Mouse (Mus musculus) kidney, postnatal 0 days (tissue): Measurements from ENCODE around the gene Fip1l1. TPM values are rescaled to one million over a fixed set of nuclear protein-coding genes. Genes with fewer than 3 reads are reported as not detected.
A peak's percentile ranks its signal among the peaks of the same experiment; 100 is the strongest.

ENCODE experiments used
- ATAC-seq: fragments of 200-750 bp; cut with Nextera tagmentation; replicated peaks from 2 replicates; pipeline ENCODE4 v1.8.0; 2017; ENCODE audit warnings: low read depth, moderate number of reproducible peaks, moderate TSS enrichment, moderate library complexity; ENCODE audit not compliant: low FRiP score
- DNase-seq: peaks from one replicate; pipeline ENCODE4 v3.0.0-alpha.2; 2016; ENCODE audit warnings: low spot score
- H3K27ac ChIP-seq: fragments of 300-500 bp; sonication (generic); 2 replicates; pipeline ENCODE4 v1.5.1; 2014; ENCODE audit warnings: mild to moderate bottlenecking
- H3K27me3 ChIP-seq: fragments of 300-500 bp; sonication (generic); 2 replicates; pipeline ENCODE4 v1.6.1; 2014; ENCODE audit warnings: low read length, mixed read lengths; ENCODE audit not compliant: insufficient read depth
- H3K36me3 ChIP-seq: fragments of 300-500 bp; sonication (generic); 2 replicates; pipeline ENCODE4 v1.6.1; 2014; ENCODE audit warnings: low read length, mixed read lengths; ENCODE audit not compliant: insufficient read depth
- H3K4me1 ChIP-seq: fragments of 300-500 bp; sonication (generic); replicated peaks from 2 replicates; pipeline ENCODE4 v1.6.1; 2014; ENCODE audit warnings: antibody characterized with exemption, low read length, mixed read lengths; ENCODE audit not compliant: insufficient read depth
- H3K4me2 ChIP-seq: fragments of 300-500 bp; sonication (generic); 2 replicates; pipeline ENCODE4 v1.6.1; 2014; ENCODE audit warnings: mild to moderate bottlenecking, low read length, moderate library complexity, mixed read lengths
- H3K4me3 ChIP-seq: fragments of 300-500 bp; sonication (generic); replicated peaks from 2 replicates; pipeline ENCODE4 v1.5.1; 2014; ENCODE audit warnings: low read depth, low read length
- H3K9ac ChIP-seq: fragments of 300-500 bp; sonication (generic); 2 replicates; pipeline ENCODE4 v1.6.1; 2014; ENCODE audit warnings: low read depth, low read length
- H3K9me3 ChIP-seq: fragments of 300-500 bp; sonication (generic); replicated peaks from 2 replicates; pipeline ENCODE4 v1.6.1; 2016; ENCODE audit warnings: low read length, inconsistent platforms, mixed read lengths
- CTCF ChIP-seq: IDR thresholded peaks from 2 replicates; pipeline ENCODE4 v1.5.1; 2016; ENCODE audit warnings: antibody characterized with exemption, low read depth, mild to moderate bottlenecking, moderate library complexity
- WGBS: fragments of 180-500 bp; shearing (Covaris S2); extraction: QIAGEN DNeasy Blood & Tissue Kit; methylation state at CpG from one replicate; pipeline ENCODE4 v1.1.7; 2014; 5-methylcytosine and 5-hydroxymethylcytosine counted together
- polyA plus RNA-seq: library from polyadenylated mRNA; unstranded; fragments of >200 nt; fragmentation: Nextera tagmentation; extraction: Ambion mirVana; gene quantifications from 2 replicates; pipeline ENCODE4 v1.2.1, GENCODE M21; 2015

Gene Fip1l1
- 63.4 and 68.3 TPM in 2 replicates for polyA plus RNA-seq

DNA sequence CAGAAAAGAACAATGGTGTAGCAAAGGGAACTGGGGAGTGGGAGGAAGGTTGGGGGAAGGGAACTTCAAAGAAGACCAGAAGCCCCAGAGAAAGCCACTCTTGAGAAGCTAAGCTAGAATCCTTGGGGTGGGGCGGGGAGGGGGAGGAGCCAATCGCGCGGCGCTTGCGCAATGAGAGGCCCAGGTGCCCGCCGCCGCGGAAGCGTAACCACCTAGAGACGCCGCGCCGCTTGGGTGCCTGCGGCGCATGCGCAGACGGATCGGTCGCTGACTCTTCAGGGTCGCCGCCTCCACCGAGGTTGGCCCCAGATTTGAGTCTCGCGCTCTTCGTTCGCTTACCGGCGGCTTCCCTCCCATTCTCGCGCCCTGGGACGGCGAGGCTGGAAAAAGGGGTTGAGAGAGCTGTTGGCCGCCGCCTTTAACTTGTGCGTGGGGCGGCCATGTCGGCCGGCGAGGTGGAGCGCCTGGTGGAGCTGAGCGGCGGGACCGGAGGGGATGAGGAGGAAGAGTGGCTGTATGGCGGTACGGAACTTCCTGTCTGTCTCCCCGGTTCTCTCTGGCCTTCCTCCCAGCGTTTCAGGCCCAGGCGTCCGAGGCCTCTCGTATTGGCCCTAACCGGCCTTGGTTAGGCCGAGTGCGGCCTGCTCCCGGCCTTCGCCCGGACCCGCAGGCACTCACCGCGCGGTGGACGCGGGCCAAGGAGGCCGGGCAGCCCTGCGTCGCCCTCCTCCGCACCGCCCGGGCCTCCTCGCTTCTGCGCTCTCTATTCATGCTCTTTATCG lies at the start of gene Fip1l1:
Gene Fip1l1 (plus strand): TSS at position 210 of the 782 bp plus-strand sequence.
- no peaks in the 10 kb centered on the region for H3K9me3 ChIP-seq
- 0 out of 2 replicates have a peak, but pooled peaks cover under 1% of the 10 kb centered on the region for H3K4me1 ChIP-seq
- ATAC-seq (peak; percentile 86), DNase-seq (peak; percentile 96)
- peak within 1 kb of the TSS; percentile 78 for H3K4me2 ChIP-seq
- H3K9ac ChIP-seq, result peak within 1 kb of the TSS; percentile 85
- WGBS, result under 1% methylated on average over 59 of the region's 73 CpGs
- no peak for TF ChIP-seq CTCF
- H3K27me3 ChIP-seq, result no peaks in the 10 kb centered on the region
- peak within 1 kb of the TSS; percentile 89 for H3K27ac ChIP-seq
- H3K4me3 ChIP-seq, result peak within 1 kb of the TSS; percentile 67
- no peaks in the 10 kb centered on the region for H3K36me3 ChIP-seq

DNA sequence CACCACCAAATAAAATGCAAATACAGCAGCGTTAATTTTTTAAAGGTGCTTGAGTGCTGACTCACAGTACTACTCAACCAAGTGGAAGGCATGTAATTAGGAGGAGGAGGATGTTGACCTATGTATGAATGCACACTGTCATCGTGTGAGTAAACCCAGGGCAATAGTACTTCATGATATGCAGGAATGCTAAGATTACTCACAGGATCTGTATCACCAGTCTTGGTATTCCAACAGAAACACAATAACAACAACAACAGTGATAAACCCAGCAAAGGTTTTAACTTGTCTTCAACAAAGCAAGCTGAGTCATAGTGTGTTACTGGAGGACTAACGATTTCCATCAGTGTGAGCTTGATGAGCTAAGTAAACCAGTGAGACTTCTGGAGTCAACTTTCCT lies 42.5 kb upstream of the Fip1l1 start:
- H3K4me2 ChIP-seq, result no peak overlapping the region
- TF ChIP-seq CTCF, result no peak
- no peak for ATAC-seq
- H3K27me3 ChIP-seq, result no peaks in the 10 kb centered on the region
- H3K9ac ChIP-seq, result no peak overlapping the region
- WGBS, result 80% methylated on average over 3 of the region's 3 CpGs
- no peak overlapping the region for H3K4me3 ChIP-seq
- H3K4me1 ChIP-seq, result no peaks in the 10 kb centered on the region
- DNase-seq, result no peak
- no peak overlapping the region for H3K27ac ChIP-seq
- H3K9me3 ChIP-seq, result no peaks in the 10 kb centered on the region
- H3K36me3 ChIP-seq, result no peaks in the 10 kb centered on the region

DNA sequence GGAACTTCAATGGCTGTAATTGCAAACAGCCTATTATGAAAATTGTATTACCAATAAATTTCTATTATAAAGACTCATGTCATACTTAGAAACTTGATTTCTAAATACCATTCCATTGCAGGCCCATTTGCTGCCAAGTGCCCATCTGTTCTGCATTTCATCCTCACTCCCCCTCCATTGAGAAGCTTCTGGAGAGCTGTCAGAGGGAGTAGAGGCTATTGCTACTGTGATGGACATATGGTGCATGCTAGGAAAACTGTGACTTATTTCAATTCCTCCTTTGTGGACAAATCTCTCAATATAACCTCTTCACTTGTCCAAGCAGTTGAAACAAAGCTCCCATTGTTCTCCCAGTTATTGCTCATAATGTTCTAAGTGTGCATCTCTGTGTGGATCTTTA lies 23.6 kb upstream of the Fip1l1 start:
- peak; percentile 14 for DNase-seq
- H3K27ac ChIP-seq, result no peak overlapping the region
- no peaks in the 10 kb centered on the region for H3K4me1 ChIP-seq
- H3K4me3 ChIP-seq, result no peak overlapping the region
- no peak for TF ChIP-seq CTCF
- no peaks in the 10 kb centered on the region; the same call in 1 of the 2 replicates for H3K9me3 ChIP-seq
- H3K9ac ChIP-seq, result no peak overlapping the region
- ATAC-seq, result no peak
- H3K27me3 ChIP-seq, result no peaks in the 10 kb centered on the region
- no peak overlapping the region for H3K4me2 ChIP-seq
- no peaks in the 10 kb centered on the region for H3K36me3 ChIP-seq

DNA sequence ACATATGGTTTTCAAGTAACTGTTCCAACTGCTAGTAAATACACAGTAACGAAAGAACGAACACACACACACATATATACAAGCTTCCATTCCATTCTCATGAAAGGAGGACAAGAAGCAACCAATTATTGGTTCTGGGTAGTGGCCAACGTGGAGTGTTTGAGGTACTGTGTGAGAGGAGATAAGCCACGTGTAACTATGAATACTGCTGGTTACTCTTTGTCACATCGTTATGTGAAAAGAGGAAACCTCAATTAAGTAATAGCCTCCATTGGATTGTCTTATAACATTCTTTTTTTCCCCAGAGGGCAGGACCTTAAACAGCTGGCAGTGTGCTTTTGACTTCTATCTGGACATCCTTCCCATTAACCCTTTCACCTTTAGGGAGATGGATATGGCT lies 8.2 kb upstream of the Fip1l1 start:
- DNase-seq (no peak), ATAC-seq (no peak)
- Histone ChIP-seq H3K4me2 (no peak overlapping the region), H3K27ac (no peak overlapping the region), H3K27me3 (no peaks in the 10 kb centered on the region), H3K9ac (no peak overlapping the region), H3K4me3 (no peak overlapping the region), H3K4me1 (0 out of 2 replicates have a peak, but pooled peaks cover 5% of the 10 kb centered on the region), H3K36me3 (no peaks in the 10 kb centered on the region), H3K9me3 (no peaks in the 10 kb centered on the region)
- 83% methylated on average over 5 of the region's 5 CpGs for WGBS
- no peak for TF ChIP-seq CTCF

DNA sequence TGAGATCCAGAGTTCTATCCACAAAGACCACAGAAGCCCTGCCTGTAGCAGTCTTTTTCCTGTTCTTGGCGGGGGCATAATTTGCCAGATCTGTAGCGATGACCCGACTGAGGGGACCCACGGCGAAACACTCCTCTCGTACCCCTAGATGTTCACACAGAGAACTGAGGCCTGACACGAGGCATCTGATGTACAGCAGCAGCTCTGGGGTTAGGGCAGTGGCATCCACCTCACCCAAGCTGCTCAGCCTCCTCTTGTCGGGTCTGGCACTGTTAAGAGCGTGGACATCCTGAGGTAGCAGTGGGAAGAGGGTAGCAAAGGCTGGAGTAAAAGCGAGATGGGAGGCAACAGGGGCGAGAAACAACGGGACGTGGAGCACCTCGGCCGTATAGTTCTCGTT lies 4.5 kb upstream of the Fip1l1 start:
- no peak for ATAC-seq
- WGBS, result 17% methylated on average over 16 of the region's 16 CpGs

DNA sequence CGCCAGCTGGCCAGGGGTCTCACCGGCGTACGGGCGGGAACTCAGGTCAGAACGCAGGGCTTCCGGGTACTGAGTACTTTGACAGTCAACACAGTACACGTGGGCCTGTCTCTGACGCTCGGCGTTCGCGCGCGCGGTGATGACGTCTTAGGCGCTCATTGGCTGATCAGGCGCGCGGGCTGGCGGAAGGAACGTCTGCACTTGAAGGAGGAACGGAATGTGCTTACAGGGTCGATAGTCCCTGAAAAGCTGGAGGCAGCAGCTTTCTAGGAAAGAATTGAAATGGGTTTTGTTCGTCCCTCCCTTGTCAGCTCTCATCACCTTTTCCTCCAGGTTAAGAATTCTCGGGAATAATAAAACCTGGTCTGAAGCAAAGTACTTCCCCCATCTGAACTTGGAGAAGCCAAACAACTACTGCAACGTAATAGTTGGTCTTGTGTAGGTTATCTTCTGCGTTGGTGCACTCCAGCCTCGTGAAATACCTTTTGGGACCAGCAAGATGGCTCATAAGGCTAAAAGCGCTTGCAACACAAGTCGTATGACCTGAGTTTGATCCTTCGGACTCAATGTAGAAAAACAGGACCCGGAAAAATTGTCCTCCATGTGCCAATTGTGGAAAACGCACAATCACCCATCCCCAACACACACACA lies 3.5 kb upstream of the Fip1l1 start, which contains the start of gene Scfd2:
Gene Scfd2 (minus strand): TSS at position 130 of the 651 bp plus-strand sequence.
- peak within 1 kb of the TSS; percentile 93 for H3K4me2 ChIP-seq
- H3K27ac ChIP-seq, result peak within 1 kb of the TSS; percentile 64
- peak; percentile 93 for ATAC-seq
- peak within 1 kb of the TSS; percentile 89 for H3K4me3 ChIP-seq
- TF ChIP-seq CTCF, result no peak
- H3K4me1 ChIP-seq, result 0 out of 2 replicates have a peak, but pooled peaks cover 5% of the 10 kb centered on the region
- no peaks in the 10 kb centered on the region for H3K27me3 ChIP-seq
- WGBS, result 6% methylated on average over 35 of the region's 35 CpGs
- H3K9ac ChIP-seq, result peak within 1 kb of the TSS; percentile 69
- H3K9me3 ChIP-seq, result no peaks in the 10 kb centered on the region
- peak; percentile 96 for DNase-seq
- no peaks in the 10 kb centered on the region for H3K36me3 ChIP-seq

More for the DNA sequence above, 4.5 kb upstream of the Fip1l1 start:
- 0 out of 2 replicates have a peak, but pooled peaks cover 5% of the 10 kb centered on the region for H3K4me1 ChIP-seq
- H3K4me3 ChIP-seq, result peak overlapping the region; percentile 89
- peak overlapping the region; percentile 69 for H3K9ac ChIP-seq
- no peaks in the 10 kb centered on the region for H3K27me3 ChIP-seq
- no peak for TF ChIP-seq CTCF
- H3K36me3 ChIP-seq, result no peaks in the 10 kb centered on the region
- peak overlapping the region; percentile 93 for H3K4me2 ChIP-seq
- no peaks in the 10 kb centered on the region for H3K9me3 ChIP-seq
- no peak overlapping the region for H3K27ac ChIP-seq
- DNase-seq, result no peak
